Mouse (Mus musculus): ENCODE results near the gene Usp4. TPM values are rescaled to one million over a fixed set of nuclear protein-coding genes. Genes with fewer than 3 reads are reported as not detected.
"Not testable (repeated sequence)": the region's sequence is repeated elsewhere in the genome, so short reads cannot be mapped to it uniquely, and the experiment has no call there.

Usp4 gene
- 100 to 1,000 TPM; 111 to 121 TPM for total RNA-seq (2021)
- long read RNA-seq, experiment 1, transcript Usp4-201 (22 exons, 3,662 nt): major isoform, 80 of 119 reads
- long read RNA-seq, experiment 1, partial matches to known transcripts: 10 of 119 reads
- long read RNA-seq, experiment 1, other reads (novel, unspliced or antisense): 25 of 119 reads
- long read RNA-seq, experiment 2, transcript Usp4-201 (22 exons, 3,662 nt): major isoform, 79 of 125 reads
- long read RNA-seq, experiment 2, partial matches to known transcripts: 9 of 125 reads
- long read RNA-seq, experiment 2, other reads (novel, unspliced or antisense): 30 of 125 reads

DNA sequence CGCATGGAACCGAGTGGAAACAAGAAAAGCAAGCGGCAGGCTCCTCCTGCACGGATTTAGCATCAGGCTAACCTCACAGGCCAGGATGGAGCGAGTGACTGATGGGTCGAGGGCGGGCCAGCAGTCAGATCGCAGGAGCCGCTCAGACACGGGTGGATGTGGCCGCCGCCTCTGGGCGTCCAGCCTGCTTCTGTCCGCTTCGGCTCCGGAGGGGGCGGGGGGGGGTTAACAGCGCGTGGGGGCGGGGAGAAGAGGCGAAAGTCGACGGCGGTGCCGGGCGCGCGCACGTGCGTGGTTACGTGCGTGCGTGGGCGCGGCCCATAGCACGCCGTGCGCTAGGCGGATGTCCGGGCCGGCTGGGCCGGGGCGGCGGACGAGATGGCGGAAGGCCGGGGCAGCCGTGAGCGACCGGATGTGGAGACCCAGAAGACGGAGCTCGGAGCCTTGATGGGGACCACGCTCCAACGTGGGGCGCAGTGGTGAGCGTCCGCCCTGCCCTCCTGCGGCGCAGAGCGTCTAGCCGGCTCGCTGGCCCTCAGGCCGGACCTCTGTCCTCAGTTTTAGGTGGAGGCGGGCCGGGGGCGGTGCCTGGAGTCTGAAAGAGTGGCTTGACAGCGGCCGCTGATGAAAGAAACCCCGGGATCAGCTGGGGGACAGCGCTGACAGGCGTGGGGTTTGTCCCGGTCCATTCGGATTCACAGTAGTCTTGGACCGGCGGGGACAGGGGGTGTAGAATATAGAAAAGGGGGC, at the start of gene Usp4:
Usp4 (plus strand) TSS at position 314 of the 750 bp plus-strand sequence.
- DNase-seq (ENCODE audit: low spot score in 2 of 2): peak; percentile 80 to 83

DNA sequence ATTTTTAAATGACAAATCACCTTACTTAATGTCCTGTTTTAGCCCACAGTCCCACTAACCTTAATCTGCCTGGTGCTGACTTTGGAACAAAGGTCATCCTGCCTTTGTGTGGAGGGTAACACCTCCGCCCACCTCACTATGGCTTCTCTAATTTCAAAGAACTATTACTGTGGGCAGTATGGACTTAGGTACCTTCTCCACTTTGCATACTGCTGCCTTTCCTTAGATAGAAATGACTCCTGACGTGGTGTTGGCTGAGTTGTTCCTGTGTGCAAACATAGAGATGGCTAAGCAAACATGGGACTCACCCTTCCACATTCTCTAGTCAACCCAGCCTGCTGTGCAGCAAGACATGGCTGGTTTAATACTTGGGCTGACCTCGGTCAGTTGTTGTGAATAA, 45.8 kb upstream of the Usp4 start:
- no peak for DNase-seq (ENCODE audit: low spot score in 2 of 2)

DNA sequence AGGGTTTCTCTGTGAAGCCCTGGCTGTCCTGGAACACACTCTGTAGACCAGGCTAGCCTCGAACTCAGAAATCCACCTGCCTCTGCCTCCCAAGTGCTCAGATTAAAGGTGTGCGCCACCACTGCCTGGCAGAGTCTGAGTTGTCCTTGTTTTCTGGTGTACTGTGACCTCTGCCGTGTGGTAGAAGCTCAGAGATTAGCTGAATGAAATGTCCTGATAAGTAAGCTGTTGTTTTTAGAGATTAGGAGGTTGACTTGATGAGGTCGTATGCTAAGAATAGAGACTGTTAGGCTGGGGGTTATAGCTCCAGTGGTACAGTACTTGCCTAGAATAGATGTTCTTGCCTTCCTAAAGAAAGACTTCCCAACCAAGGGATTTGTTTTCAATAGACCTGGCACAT, 42.9 kb upstream of the Usp4 start:
- DNase-seq (ENCODE audit: low spot score in 2 of 2): no peak

- DNase-seq (ENCODE audit: low spot score in 2 of 2): no peak
Observed at GRCm38 (mm10) chr9:108305170-108305569, 42.5 kb upstream of the Usp4 start.

GRCm38 (mm10) chr9:108305629-108306520, 41.8 kb upstream of the Usp4 start, which contains the start of the genes Rhoa and Tcta:
Gene Rhoa (plus strand): TSS chr9:108306129.
Gene Tcta (minus strand): TSS chr9:108306160.
- peak; percentile 97 to 100 for DNase-seq (ENCODE audit: low spot score in 2 of 2)

DNA sequence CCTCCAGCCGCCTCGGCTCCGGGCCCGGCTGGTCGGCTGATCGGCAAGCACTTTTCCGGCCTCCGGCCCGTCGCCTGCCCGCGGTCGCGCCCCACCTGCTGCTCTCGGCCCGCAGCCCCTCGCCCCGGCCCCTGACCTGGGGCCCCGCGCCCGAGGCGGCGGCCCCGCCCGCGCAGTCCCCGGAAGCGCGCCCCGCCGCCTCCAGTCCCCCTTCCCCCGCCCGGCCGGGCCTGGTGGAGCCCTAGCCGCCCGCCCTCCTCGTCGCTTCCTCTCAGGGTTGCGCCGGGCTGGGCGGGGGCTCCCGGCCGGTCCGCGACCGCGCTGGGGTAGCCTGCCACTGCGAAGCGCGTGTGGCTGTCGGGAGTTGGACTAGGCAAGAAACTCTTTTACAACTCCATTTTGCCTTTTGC, 41.1 kb upstream of the Usp4 start:
- no peak for DNase-seq (ENCODE audit: low spot score in 2 of 2)

DNA sequence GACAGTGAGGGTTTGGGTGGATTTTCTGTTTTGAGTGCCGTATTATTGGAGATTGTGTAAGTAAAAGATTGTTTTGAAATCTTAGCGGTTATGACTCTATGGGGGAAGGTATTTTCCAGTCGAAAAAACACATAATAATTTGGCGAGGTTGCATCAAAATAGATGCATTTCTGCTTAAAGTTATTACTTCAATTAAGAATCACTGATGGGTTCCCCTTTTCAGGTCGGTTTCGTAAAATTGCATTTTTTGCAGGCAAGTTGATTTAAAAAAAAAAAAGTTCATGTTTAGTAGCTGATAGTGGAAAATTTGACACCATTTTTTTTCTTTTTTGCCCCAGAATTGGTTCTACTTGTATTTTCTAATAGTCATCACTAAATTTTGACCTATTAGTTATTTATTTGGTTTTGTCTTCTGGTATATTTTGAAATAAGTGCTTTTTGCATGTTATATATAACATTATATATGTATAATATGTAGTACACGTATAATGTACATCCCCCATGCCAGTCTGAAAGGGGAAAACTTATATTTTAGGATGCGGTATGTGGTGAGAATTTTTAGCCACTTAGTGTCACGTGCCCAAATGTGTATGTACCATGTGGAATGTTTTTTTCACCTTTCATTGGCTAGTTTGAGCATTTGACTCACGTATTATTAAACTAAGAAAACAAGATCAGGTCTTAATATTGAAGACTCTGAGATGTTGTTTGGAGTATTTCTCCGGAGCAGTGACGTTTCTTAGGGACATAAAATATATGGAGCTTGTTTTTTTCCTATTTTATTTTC, 40.4 kb upstream of the Usp4 start:
- no peak for DNase-seq (ENCODE audit: low spot score in 2 of 2)

GRCm38 (mm10) chr9:108308141-108308540, 39.5 kb upstream of the Usp4 start:
- DNase-seq (ENCODE audit: low spot score in 2 of 2): no peak

DNA sequence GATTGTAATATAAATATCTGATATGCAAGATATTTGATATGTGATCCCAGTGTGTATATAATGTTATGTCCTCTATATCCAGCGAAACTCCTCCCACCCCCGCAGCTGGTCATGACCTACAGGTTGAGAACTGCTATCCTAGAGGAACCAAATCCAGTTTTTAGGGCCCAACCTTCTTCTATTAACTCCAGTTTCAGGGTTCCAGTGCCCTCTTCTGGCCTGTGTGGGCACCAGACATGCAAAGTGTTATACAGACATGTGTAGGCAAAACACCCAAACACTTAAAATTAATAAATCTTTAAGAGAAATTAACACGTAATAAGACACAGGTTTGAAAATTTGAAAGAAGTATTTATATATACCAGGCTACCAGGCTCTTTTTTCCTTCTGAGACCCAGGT, 30.1 kb upstream of the Usp4 start:
- DNase-seq (ENCODE audit: low spot score in 2 of 2): no peak

GRCm38 (mm10) chr9:108318462-108318861, 29.2 kb upstream of the Usp4 start:
- no peak for DNase-seq (ENCODE audit: low spot score in 2 of 2)

DNA sequence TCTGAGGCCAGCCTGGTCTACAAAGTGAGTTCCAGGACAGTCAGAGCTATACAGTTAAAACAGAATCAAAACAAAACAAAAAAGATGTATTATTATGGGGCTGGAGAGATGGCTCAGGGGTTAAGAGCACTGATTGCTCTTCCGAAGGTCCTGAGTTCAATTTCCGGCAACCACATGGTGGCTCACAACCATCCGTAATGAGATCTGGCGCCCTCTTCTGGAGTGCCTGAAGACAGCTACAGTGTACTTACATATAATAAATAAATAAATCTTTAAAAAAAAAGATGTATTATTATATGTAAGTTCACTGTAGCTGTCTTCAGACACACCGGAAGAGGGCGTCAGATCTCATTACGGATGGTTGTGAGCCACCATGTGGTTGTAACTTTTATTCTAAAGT, 25.6 kb upstream of the Usp4 start:
- not testable (repeated sequence) for DNase-seq (ENCODE audit: low spot score in 2 of 2)

DNA sequence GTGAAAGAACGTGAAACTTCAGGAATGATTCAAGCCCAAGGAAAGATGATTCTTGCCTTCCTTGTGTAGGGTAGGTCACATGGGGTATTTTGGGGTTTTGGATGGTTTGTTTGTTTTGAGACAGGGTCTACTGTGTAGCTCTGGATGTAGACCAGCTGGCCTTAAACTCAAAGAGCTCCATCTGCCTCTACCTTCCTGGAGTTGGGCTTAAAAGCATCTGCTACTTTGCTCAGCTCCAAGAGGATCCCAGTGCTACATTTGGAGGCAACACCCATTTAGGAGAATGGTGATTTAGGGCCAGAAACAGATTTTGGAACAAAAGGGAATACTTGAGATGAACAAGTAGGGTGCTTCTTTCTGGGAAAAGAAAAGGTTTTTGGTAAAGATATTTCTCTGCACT, 22.9 kb upstream of the Usp4 start:
- DNase-seq (ENCODE audit: low spot score in 2 of 2): no peak

DNA sequence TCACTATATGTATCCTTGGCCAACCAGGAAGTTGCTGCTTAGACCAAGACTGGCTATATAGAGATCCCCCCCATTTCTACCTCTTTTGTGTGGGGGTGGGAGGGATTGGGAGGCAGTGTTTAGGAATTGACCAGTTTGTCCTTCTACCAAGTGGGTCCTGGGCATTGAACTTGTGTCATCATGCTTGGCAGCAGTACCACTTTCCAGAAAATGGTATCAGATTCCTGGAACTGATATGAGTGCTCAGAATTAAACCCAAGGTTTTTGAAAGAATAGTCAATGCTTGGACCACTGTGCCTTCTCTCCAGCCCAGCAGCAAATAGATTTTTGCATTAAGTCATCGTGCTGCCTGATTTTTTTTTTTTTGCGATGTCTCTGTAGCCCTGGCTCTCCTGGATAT, 21.8 kb upstream of the Usp4 start:
- no peak for DNase-seq (ENCODE audit: low spot score in 2 of 2)

DNA sequence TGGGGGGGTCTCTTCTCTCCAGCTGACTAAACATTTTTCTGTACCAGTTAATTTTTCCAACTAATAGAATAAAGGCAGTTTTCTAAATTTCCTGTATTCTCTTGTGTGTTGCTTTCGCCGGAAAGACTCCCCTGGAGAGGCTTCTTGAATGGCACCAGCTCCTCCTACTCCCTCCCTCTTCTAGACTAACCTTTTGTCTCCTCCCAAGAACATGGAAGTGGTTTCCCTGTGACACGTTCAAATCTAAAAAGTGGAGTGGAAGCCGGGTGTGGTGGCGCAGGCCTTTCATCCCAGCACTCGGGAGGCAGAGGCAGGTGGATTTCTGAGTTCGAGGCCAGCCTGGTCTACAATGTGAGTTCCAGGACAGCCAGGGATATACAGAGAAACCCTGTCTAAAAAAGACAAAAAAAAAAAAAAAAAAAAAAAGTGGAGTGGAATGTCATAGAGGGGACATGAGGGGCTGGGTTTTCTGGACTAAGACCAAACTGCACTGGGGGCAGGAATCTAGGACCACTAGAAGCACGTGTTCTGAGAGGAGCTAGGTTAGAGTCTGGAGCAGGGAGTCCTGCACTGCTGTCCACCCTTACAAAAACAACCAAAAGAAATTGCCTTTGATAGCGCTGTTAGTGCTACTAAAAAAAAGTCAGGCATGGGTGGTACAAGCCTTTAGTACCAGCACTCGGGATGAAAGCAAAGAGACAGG, 9.7 kb upstream of the Usp4 start:
- DNase-seq (ENCODE audit: low spot score in 2 of 2): no peak

- no peak for DNase-seq (ENCODE audit: low spot score in 2 of 2)
Observed at GRCm38 (mm10) chr9:108338551-108338885, 9.1 kb upstream of the Usp4 start.

DNA sequence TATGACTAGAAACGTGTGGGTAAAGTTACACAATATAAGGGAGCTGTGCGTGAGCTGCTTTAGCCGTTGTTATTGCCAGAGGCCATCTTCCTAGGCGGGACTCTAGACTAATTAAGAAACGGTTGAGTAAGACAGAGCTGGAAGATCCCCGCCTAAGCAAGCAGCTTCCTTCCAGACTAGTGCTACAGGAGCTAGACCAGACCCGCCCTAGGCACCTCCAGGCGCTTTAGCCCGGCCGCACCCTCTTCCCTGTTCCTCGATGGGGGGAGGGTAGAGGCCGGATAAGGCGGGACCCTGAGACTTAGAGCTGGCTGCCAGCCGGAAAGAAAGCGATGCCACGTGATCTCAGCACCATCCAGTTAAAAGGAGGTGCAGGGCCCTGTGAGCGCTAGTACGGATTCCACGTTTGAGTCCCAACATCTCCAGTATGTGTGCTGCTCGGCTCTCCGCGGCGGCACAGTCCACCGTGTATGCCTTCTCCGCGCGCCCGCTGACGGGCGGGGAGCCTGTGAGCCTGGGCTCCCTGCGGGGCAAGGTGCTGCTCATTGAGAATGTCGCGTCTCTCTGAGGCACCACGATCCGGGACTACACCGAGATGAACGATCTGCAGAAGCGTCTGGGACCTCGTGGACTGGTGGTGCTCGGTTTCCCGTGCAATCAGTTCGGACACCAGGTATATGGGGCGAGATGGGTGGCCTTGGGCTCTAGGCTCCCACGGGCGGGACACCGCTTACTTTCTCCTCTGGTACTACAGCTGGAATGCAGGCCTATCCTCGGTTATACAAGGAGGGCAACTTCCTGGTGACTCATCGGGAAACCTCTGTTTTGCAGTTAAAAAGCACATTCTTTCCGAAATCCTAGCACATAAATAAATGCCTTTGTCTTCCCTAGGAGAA, 8.5 kb upstream of the Usp4 start, which contains the start of gene Gpx1:
Gpx1 (plus strand) TSS at position 18 of the 896 bp plus-strand sequence.
- DNase-seq (ENCODE audit: low spot score in 2 of 2): peak; percentile 76 to 82

- DNase-seq (ENCODE audit: low spot score in 2 of 2): no peak
Observed at GRCm38 (mm10) chr9:108339886-108340257, 7.8 kb upstream of the Usp4 start.

GRCm38 (mm10) chr9:108340258-108341138, 7.2 kb upstream of the Usp4 start:
- DNase-seq (ENCODE audit: low spot score in 2 of 2): no peak
